Mouse (Mus musculus) cortical plate, adult 2 months (tissue): ENCODE data around the gene Dusp13.
A peak's percentile ranks its signal among the peaks of the same experiment; 100 is the strongest.

Source experiments
- CTCF ChIP-seq: fragments of 200-500 bp; IDR thresholded peaks from 2 replicates; pipeline ENCODE4 v1.5.1; 2011; ENCODE audit warnings: mild to moderate bottlenecking, control low read depth, low read length; ENCODE audit not compliant: insufficient read depth; ENCODE audit errors: extremely low read depth
- POLR2A ChIP-seq: fragments of 200-500 bp; IDR thresholded peaks from 2 replicates; pipeline ENCODE4 v1.6.1; 2011; ENCODE audit warnings: mild to moderate bottlenecking, low read length, control low read depth; ENCODE audit not compliant: insufficient read depth; ENCODE audit errors: extremely low read depth

GRCm38 (mm10) chr14:21748142-21748870, 2.7 kb downstream of the Dusp13 start:
- no peak for TF ChIP-seq POLR2A
- peak; percentile 32; the same call in 1 of the 2 replicates for TF ChIP-seq CTCF
